Mouse (Mus musculus): ENCODE measurements around the gene Eno1.
A peak's percentile ranks its signal among the peaks of the same experiment; 100 is the strongest.

The Eno1 gene

DNA sequence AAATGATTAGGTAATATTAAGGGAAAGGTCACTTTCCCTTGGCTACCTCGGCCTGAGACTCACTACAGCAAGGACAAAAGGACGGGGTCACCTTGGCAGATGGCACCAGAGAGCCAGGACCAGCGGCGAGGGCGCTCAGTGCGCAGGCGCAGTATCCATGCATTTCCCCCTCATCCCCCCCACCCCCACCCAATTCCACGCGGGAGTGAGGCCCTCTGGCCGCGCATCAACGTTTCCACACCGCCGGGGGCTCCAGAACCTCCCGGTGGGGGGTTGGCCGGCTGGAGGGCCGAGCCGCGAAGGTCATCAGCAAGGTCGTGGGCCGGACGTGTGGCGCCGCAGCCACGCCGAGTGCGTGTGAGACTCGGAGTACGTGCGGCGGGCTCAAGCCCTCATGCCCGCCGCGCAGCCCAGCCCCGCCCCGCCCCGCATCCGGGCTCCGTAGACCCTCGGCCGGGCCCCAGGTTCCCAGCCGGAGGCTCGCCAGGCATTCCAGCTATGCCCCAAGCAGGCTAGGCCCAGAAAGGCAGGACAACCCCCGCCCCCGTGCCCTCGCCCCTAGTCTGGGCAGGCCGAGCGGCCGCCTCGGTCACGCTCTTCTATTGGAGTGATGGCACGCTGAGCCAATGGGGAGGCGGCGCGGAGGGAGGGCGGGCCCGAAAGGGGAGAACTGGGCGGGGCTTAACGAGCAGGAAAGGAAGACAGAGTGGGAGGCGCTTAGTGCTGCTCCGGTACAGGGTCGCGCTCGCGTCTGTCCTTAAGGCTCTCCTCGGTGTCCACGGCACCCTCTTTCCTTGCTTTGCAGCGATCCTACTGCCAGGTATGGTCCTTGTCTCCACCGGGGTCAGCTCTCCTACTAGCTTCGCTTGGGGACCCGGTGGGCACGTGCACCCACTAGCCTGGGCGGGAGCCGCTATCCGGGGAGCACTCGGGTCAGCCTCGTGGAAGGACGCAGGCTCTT, at the start of gene Eno1:
Gene Eno1 (plus strand): TSS at position 201 of the 961 bp plus-strand sequence.
- DNase-seq: peak; percentile 98

DNA sequence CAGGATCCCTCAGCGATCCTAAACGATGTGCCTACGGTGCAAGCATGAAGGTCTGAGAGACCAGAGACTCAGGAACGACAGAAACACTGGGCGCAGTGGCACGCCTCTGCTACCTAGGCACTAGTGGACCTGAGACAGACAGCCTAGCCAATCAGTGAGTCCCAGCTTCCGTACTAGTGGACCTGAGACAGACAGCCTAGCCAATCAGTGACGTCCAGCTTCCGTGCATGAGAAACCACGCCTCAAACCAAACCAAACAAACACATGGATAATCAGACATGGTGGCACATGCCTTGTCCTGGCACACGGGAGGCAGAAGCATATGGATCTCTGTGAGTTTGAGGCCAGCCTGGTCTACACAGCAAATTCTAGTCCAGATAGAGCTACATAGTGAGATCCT, 48.3 kb upstream of the Eno1 start:
- DNase-seq: no peak

DNA sequence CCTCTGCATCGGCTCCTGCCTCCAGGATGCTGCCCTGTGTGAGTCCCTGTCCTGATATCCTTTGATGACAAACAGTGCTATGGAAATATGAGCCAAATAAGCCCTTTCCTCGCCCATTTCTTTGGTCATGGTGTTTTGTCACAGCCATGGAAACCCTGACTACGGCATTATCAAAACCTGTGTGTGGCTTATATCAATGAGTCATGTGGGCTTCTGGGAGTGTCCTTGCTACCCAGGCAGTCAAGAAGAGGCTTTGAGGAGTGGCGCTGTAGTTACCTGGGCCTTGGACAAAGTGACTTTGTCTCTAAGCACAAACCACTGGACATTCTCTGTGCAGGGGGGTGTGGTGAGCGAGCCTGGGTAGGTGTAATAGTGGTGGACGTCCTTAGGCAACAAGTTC, 44.3 kb upstream of the Eno1 start:
- no peak for DNase-seq

DNA sequence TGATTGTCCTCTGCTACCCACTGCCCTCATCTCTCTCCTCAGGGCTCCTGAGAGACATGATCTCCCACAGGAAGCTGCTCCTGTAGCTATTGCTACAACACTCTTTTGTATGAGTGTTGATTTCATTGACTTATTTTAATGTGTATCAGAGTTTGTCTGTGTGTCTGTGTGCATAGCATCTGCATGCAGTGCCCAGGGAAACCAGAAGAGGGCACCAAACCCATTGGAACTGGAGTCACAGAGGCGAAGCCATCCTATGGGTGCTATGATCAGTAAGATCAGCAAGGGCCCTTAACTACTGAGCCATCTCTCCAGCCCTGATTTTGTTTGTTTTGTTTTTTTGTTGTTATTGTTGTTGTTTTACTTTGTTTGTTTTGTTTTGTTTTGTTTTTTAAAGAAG, 42.6 kb upstream of the Eno1 start:
- DNase-seq: peak; percentile 51

DNA sequence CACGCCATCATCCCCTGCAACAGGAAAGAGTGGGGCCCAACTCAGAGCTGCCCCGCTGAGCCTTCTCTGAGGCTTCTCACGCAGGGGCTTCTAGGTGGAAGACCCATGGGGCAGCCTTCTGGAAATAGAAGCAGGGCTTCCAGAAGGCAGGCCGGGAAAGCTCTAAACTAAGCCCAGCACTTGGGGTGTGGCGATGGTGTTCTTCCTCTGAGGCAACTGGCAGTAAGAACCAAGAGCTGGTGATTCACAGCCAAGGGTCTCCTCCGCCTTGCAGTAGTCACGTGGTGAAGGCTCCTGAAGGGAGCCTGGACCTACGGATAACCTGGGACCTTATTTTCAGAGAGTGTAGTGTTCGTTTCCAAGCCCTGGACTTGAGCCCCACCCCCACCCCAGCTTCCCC, 38.3 kb upstream of the Eno1 start:
- DNase-seq: no peak

DNA sequence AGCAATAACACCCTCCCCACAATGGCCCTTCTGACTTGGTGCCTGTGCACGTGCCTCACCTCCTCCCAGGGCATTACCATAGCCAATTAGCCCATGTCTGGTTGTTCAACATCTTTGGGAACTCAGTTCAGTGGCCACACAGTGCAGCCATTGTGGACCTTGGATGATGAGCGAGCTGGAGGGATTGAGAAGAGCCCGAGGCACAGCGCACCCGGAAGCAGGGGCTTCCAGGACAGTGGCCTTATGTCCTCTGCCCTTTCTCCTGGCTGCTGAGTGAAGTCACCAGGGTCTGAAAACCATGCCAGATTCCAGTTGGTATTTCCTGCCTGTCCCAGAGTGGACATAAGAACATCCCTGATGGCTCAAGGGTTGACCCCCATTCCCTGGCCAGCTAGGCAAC, 35.3 kb upstream of the Eno1 start, which contains the start of gene Car6:
Gene Car6 (minus strand): TSS at position 101 of the 400 bp plus-strand sequence.
- DNase-seq: no peak

DNA sequence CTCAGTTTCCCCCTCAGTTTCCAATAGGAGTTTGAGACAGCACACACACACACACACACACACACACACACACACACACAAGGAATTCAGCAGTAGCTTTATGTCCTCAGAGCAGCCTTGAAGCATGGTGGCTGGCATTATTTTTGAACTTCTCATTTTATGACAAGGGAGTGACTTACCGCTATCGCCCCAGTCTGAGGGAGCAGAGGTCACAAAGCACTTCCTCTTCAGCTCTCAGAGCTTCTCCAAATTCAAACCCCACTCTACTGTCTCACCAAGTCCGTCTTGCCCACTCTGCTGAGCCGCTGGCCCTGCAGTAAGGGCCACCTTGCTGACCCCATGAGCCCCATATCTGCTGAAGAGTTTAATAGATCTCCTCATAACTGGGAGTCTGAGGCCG, 33.8 kb upstream of the Eno1 start:
- DNase-seq: no peak

DNA sequence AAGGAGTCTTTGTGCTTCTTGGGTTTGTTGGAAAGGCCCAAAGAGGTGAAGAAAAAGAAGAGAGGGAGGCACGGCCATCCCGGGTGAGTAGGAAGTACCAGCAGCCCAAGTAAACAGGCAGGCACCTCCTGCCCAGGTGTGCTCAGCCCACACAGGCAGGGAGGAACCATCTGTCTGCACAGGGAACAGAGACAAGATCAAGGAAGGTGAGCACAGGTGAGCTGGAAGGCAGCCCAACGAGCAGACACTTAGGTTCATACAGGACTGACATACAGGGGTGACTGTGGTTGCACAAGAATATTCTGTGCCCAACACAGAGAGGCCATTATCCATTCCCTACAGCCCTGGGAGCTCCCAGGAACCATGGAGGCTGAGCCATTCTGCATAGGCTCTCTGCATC, 31.6 kb upstream of the Eno1 start:
- no peak for DNase-seq

DNA sequence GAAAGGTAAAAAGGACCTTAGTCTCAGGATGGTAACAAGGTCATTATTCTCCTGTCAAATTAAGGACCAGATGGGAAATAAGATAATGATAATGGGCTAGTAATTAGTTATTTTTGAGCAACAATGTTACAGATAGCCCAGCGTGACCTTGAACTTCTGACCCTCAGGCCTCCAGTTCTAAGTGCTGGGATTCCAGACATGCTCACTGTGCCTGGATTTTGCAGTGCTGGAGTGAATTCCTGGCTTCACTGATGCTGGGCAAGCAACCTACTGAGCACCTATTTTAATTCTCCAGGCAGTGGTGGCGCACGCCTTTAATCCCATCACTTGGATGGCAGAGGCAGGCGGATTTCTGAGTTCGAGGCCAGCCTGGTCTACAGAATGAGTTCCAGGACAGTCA, 26.8 kb upstream of the Eno1 start:
- DNase-seq: no peak

DNA sequence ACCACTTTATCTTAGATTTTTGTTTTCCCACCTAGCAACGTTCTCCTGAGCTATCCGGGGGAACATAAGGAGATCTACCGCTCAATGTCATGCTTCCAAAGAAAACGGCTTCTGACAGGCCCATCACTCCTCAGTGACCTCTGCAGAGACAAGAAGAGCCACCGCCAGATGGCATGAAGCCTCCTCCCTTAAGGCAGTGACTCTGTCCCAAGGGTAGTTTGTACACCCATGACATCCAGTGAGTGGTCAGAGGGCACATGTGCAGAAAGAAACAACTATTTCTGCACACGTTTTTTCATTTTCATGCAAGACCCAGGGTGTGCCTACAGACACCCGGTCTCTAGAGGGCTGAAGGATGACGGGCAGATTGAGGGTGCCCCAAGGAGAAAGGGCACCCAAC, 26.2 kb upstream of the Eno1 start:
- no peak for DNase-seq

DNA sequence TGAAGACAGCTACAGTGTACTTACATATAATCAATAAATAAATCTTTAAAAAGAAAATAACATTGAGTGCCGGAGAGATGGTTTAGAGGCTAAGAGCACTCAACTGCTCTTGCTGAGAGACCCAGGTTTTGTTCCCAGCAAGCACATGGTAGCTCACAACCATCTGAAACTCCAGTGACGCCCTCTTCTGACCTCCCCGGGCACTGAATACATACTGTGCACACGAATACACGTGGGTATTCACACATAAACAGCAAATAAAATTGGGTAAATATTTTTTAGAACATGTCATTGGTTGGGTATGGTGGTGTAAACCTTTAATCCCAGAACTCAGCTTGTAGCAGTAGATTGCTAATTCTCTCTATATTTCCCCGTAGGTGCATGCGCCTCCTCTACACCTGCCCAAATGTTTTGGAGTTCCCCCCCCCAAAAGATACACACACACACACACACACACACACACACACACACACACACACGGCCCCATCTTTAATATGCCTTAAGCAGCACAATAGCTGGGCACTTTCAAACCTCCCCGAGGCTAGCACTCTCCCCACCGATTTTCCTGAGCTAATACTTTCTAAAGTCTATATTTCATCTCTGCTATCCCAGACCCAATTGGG, 24.5 kb upstream of the Eno1 start:
- DNase-seq: no peak

DNA sequence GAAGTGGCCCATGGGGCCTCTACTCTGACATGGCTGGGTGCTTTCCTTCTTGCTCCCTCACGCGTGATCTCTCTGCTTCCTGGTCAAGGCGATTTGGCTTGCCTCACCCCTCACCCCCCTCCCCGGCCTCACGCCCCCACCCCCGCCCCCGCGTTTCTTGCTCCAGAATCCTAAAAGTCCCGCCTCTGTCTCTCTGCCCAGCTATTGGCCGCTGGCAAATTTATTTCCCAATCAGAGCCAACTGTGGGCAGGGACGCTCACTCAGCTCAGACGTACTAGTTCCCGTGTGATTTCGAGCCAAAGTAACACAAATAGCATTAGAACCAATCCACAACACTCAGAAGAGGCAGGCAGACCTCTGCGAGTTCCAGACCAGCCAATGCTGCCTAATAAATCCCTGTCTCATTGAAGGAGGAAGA, 24.0 kb upstream of the Eno1 start:
- peak; percentile 35 for DNase-seq

DNA sequence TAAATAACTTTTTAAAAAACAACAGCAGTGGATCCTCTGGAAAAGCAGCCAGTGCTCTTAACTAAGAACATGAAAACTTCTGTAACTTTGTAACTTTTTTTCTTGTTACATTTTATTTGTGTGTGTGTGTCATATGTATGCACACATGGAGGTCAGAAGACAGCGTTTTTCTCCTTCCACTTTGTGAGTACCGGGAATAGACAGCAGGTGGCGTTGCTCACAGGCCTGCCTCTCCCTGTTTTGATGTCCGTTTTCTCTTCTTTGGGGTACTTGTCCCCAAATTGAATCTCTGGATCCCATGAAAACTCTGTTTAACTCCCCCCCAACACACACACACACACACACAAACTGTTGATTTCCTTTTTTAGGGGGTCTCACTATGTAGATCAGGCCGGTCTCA, 22.6 kb upstream of the Eno1 start:
- no peak for DNase-seq

DNA sequence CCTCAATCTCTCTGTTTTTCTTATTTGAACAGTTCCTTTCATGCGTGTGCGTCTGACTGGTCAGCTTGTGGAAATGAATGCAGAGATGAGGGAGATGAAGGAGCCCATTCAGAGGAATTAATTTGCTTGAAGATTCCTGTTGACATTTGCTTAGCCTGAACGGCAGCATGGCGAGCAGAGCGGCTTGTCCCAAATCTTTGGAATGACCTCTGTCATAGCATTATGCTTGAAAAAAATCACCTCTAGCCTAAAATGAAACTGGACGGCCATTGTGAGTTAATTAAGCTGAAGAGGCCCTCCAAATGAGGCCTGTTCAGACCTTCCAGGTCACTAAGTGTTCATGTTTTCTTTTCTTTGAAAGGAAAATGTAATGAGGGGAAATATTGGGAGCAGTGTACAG, 20.1 kb upstream of the Eno1 start:
- DNase-seq: no peak

DNA sequence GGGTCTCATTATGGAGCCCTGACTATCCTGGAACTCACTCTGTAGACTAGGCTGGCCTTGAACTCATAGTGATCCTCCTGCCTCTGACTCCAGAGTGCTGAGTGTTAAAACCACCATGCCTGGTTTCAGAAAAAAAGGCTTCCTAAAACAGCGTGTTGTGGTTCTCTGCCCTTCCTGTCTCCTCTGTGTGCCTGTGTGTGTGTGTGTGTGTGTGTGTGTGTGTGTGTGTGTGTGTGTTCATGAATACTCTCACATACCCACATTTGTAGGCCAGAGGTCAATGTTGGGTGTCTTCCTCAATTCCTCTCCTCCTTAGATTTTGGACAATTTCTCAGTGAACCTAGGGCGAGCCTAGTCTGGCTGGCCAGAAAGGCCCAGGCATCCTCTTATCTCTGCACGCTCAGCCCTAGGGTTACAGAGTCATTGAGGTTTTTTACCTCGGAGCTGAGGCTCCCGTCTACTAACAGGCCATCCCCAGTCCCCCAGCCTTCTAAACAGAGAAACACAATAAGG, 19.4 kb upstream of the Eno1 start:
- no peak for DNase-seq

DNA sequence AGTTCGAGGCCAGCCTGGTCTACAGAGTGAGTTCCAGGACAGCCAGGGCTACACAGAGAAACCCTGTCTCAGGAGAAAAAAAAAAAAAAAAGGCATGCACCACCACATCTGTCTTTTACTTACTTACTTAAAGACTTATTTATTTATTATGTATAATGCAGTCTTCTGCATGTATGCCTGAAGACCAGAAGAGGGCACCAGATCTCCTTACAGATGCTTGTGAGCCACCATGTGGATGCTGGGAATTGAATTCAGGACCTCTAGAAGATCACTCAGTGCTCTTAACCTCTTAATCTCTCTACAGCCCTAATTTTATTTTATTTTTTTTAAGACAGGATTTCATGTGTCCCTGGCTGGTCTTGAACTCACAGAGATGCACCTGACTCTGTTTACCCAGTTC, 18.6 kb upstream of the Eno1 start:
- DNase-seq: no peak

DNA sequence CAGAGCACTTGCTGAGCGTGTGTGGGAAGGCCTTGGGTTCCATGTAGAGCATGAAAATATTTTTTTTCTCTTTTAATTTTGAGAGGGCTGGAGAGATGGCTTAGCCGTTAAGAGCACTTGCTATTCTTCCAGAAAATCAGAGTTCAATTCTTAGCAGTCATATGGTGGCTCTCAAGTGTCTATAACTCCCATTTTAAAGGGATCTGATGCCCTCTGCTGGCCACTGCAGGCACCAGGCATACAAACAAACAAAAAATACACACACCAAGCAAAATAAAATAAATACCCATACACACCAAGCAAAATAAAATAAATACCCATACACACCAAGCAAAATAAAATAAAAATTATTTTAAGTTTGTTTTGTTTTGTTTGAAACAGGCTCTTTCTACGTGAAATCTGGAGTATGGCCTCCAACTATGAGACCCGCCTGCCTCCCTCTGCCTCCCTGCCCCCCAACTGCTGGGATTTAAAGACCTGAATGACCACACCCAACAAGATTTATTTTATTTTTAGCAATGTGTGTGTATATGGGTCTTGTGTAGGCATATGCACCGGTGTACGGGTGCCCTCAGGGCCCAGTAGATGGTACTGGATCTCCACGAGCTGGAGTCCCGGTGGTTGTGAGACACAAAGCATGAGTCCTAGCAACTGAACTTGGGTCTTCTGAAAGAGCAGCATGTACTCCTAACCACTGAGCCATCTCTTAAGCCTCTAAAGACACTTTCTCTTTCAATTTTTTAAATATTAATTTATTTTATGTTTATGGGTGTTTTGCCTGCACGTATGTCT, 16.8 kb upstream of the Eno1 start:
- DNase-seq: peak; percentile 77

DNA sequence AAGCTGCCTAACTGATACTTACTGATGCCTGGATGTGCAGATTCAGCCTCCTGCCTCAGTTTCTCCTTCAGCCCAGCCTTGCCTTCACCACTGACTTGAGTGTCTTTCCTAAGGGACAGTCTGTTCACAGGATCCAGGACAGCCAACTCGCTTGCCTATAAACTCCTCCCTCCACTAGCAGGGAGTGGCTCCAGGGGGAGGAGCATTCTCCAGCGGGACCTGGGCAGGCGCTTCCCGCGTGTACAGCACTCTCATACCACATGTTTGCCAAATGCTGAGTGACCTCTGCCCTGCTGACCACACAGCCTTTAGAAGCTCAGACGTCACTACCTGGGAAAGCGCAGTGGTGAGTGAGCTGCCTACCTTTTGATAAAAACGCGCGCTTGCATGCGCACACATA, 15.9 kb upstream of the Eno1 start:
- DNase-seq: peak; percentile 31

DNA sequence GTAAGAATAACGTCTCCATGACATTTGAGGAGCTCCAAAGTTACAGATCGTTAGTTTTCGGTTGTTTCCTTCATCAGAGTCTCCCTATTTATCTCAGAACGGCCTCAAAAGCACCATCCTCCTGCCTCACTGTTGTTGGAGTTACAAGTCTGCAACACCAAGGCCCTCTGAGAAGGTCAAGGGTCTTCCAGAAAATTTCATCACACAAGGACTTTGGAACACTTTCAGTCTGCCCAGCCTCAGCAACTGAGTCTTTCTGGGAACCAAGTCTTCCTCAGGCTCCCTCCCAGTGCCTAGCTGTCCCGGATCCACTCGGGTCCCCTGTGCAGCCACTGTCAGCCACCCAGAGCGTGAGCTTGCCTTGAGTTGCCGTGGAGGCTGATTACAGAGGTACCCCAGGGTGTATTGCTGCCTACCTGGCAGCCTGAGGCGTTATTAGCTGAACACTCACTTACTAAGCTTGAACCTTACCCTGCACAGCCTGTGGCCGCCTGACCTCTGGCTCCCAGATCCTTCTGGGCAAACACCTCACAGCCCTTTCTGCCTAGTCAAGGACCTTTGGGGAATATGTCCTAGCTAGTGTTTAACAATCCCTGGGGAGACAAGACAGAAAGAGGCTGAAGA, 15.4 kb upstream of the Eno1 start:
- DNase-seq: no peak

DNA sequence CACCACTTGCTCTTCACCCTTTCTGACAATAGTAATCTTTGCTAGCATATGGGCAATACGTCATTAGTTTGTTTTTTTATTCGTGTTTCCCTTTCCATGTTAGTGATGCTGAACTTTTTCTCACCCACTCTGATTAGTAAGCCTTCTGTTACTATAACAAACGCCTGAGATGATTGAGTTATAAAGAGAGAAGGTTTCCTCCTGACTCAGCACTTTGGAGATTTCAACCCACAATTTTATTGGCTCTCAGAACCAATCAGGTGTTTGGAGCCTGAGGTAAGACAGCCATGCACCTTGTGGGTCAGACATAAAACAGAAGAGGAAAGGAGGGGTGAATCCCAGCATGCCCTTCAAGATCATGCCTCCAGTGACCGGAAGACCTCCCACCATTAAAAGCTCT, 12.7 kb upstream of the Eno1 start:
- no peak for DNase-seq

DNA sequence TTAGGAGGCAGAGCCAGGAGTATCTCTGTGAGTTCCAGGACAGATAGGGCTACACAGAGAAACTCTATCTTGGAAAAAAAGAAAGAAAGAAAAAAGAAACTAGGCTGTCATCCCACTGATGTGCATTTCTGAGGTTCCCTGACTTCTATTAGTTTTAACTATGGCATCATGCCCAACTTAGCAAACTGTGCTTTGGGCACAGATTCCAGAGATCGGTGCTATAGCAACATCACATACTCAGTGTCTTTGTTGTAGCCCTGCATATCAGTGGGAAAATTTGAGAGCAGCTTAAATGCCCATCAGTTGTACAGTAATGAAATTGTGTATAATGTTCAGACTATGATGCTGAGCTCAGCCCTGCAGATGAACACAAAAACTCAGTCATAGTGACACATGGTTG, 10.8 kb upstream of the Eno1 start:
- no peak for DNase-seq

DNA sequence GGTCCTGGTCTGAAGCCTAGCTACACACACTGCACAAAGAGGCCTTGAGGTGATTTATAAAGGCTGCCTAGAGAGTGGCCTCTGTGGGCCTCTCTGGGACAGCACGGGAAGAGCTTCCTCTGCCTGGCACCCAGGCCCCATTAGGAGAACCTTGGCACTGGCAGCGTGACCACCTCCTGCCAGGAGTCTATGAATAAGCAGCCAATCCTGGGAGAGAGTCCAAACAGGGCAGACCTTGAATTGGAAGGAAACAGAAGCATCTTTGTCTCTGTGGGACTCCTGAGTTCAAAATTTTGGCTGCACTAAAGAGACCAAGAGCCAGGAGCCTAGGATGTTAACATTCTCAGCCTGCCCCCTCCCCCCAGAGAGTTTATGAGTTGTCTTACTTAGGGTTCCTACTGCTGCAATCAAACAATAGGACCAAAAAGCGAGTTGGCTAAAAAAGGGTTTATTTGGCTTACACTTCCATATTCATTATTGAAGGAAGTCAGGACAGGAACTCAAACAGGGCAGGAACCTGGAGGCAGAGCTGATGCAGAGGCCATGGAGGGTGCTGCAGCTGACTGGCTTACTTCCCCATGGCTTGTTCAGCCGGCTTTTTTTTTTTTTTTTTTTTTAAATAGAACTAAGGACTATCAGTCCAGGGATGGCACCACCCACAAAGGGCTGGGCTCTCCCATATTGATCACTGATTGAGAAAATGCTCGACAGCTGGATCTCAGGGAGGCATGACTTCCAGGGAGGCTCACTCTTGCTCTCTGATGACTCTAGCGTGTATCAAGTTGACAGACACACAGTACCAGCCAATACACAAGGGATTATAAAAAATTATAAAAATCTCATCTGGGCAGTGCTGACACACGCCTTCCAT, 9.5 kb upstream of the Eno1 start:
- DNase-seq: no peak

All from lung, postnatal 14 days (tissue).